Mouse (Mus musculus) liver, postnatal 0 days (tissue): ENCODE results near the gene Rnf224.

ENCODE experiments used
- CTCF ChIP-seq: sonication (generic); IDR thresholded peaks from 2 replicates; pipeline ENCODE4 v1.5.1; 2016; ENCODE audit warnings: antibody characterized with exemption, low read depth
- EP300 ChIP-seq: IDR thresholded peaks from 2 replicates; pipeline ENCODE4 v1.6.1; 2016; ENCODE audit warnings: antibody characterized with exemption, low read depth, mild to moderate bottlenecking

DNA sequence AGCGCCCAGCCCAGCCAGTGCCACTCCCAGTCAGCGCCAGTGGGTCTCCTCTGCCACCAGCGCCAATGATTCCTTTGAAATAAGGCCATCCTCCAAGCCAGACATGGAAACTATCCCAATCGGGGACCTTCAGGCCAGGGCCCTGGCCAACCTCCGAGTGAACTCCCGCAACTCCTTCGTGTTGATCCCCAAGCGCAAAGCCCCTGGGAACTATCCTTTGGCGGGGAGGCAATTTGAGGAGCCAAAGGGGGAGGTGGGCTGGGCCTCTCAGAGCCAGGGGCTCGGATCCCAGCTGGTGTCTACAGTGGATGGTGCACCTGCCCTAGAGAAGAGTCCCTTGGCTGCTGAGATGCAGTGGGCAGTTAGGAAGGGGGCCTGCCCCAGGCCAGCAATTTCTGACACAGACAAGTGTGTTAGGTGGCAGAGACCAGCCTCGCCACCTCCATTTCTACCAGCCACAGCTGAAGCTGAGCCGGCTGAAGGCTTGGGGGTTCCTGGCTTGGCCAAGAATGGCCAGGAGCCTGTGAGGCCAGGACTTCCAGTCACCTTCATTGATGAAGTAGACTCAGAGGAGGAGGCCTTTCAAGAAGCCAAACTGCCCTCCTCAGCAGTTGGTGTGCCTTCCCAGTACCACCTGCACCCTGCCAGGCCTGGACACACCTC, 27.2 kb upstream of the Rnf224 start:
- TF ChIP-seq CTCF (no peak), EP300 (no peak)
